Mouse (Mus musculus): ENCODE results near the gene Adck2. TPM values are rescaled to one million over a fixed set of nuclear protein-coding genes. Genes with fewer than 3 reads are reported as not detected.

Adck2 gene
- polyA plus RNA-seq, 1 experiment from 2014 or later: 26.6 TPM

- H3K4me3 ChIP-seq: peak overlapping the region; percentile 34
- H3K27ac ChIP-seq (replicated peaks): peak overlapping the region; percentile 87
- DNase-seq (ENCODE audit: low spot score): peak; percentile 62
- H3K36me3 ChIP-seq: peaks cover 17% of the 10 kb centered on the region
- no peaks in the 10 kb centered on the region for H3K9me3 ChIP-seq (replicated peaks)
- WGBS: 19% methylated on average over 15 of the region's 15 CpGs
- H3K4me1 ChIP-seq: peaks cover 95% of the 10 kb centered on the region
- H3K27me3 ChIP-seq (ENCODE audit: low read depth, poor library complexity, severe bottlenecking): no peaks in the 10 kb centered on the region
These were observed 30.8 kb upstream of the Adck2 start for GRCm38 (mm10) chr6:39542631-39543597.

GRCm38 (mm10) chr6:39543769-39544420 lies 29.8 kb upstream of the Adck2 start:
- H3K36me3 ChIP-seq: peaks cover 27% of the 10 kb centered on the region
- peak; percentile 41 for DNase-seq (ENCODE audit: low spot score)
- 22% methylated on average over 15 of the region's 15 CpGs for WGBS
- H3K4me1 ChIP-seq: peaks cover 94% of the 10 kb centered on the region
- H3K27ac ChIP-seq (replicated peaks): peak overlapping the region; percentile 87
- peak overlapping the region; percentile 34 for H3K4me3 ChIP-seq
- no peaks in the 10 kb centered on the region for H3K9me3 ChIP-seq (replicated peaks)
- H3K27me3 ChIP-seq (ENCODE audit: low read depth, poor library complexity, severe bottlenecking): no peaks in the 10 kb centered on the region

- peaks cover 78% of the 10 kb centered on the region for H3K4me1 ChIP-seq
These were observed 28.2 kb upstream of the Adck2 start for GRCm38 (mm10) chr6:39545474-39545873.

GRCm38 (mm10) chr6:39548030-39548429 lies 25.6 kb upstream of the Adck2 start:
- H3K36me3 ChIP-seq: peaks cover 55% of the 10 kb centered on the region
- no peak for DNase-seq (ENCODE audit: low spot score)
- 82% methylated on average over 5 of the region's 5 CpGs for whole genome bisulfite sequencing
- peaks cover 68% of the 10 kb centered on the region for H3K4me1 ChIP-seq
- H3K4me3 ChIP-seq: no peak overlapping the region
- peak overlapping the region; percentile 24; the same call in 1 of the 2 replicates for H3K27ac ChIP-seq (replicated peaks)
- peaks cover 5% of the 10 kb centered on the region; the same call in 1 of the 2 replicates for H3K9me3 ChIP-seq (replicated peaks)
- H3K27me3 ChIP-seq (ENCODE audit: low read depth, poor library complexity, severe bottlenecking): no peaks in the 10 kb centered on the region

More at GRCm38 (mm10) chr6:39545474-39545873, 28.2 kb upstream of the Adck2 start:
- no peak for DNase-seq (ENCODE audit: low spot score)
- 0 out of 2 replicates have a peak overlapping the region, but pooled peaks have one; percentile 87 for H3K27ac ChIP-seq (replicated peaks)
- H3K9me3 ChIP-seq (replicated peaks): no peaks in the 10 kb centered on the region
- H3K36me3 ChIP-seq: peaks cover 32% of the 10 kb centered on the region
- no peak overlapping the region for H3K4me3 ChIP-seq
- 91% methylated on average over 7 of the region's 7 CpGs for WGBS
- H3K27me3 ChIP-seq (ENCODE audit: low read depth, poor library complexity, severe bottlenecking): no peaks in the 10 kb centered on the region

GRCm38 (mm10) chr6:39551981-39552636 lies 21.6 kb upstream of the Adck2 start:
- Histone ChIP-seq H3K27ac (replicated peaks) (peak overlapping the region; percentile 4; the same call in 1 of the 2 replicates), H3K4me3 (no peak overlapping the region), H3K27me3 (ENCODE audit: low read depth, poor library complexity, severe bottlenecking) (no peaks in the 10 kb centered on the region), H3K4me1 (peaks cover 57% of the 10 kb centered on the region), H3K36me3 (peaks cover 62% of the 10 kb centered on the region), H3K9me3 (replicated peaks) (peaks cover 5% of the 10 kb centered on the region; the same call in 1 of the 2 replicates)
- WGBS: 70% methylated on average over 8 of the region's 8 CpGs
- no peak for DNase-seq (ENCODE audit: low spot score)

GRCm38 (mm10) chr6:39554888-39555647 lies 18.6 kb upstream of the Adck2 start:
- WGBS: 76% methylated on average over 12 of the region's 12 CpGs
- peak overlapping the region; percentile 92 for H3K4me3 ChIP-seq
- DNase-seq (ENCODE audit: low spot score): no peak
- H3K27ac ChIP-seq (replicated peaks): peak overlapping the region; percentile 60
- H3K4me1 ChIP-seq: peaks cover 64% of the 10 kb centered on the region
- H3K9me3 ChIP-seq (replicated peaks): peaks cover 5% of the 10 kb centered on the region; the same call in 1 of the 2 replicates
- peaks cover 40% of the 10 kb centered on the region for H3K36me3 ChIP-seq
- no peaks in the 10 kb centered on the region for H3K27me3 ChIP-seq (ENCODE audit: low read depth, poor library complexity, severe bottlenecking)

- Histone ChIP-seq H3K27ac (replicated peaks) (peak overlapping the region; percentile 60), H3K27me3 (ENCODE audit: low read depth, poor library complexity, severe bottlenecking) (no peaks in the 10 kb centered on the region), H3K9me3 (replicated peaks) (peaks cover 5% of the 10 kb centered on the region; the same call in 1 of the 2 replicates), H3K4me3 (peak overlapping the region; percentile 92), H3K4me1 (peaks cover 64% of the 10 kb centered on the region), H3K36me3 (peaks cover 38% of the 10 kb centered on the region)
- 90% methylated on average over 2 of the region's 2 CpGs for WGBS
- DNase-seq (ENCODE audit: low spot score): no peak
These were observed 18.1 kb upstream of the Adck2 start for GRCm38 (mm10) chr6:39555648-39555945.

- H3K4me3 ChIP-seq: peak overlapping the region; percentile 92
- peak; percentile 71 for DNase-seq (ENCODE audit: low spot score)
- no peaks in the 10 kb centered on the region for H3K27me3 ChIP-seq (ENCODE audit: low read depth, poor library complexity, severe bottlenecking)
- no peaks in the 10 kb centered on the region; the same call in 1 of the 2 replicates for H3K9me3 ChIP-seq (replicated peaks)
- WGBS: under 1% methylated on average over 54 of the region's 54 CpGs
- H3K27ac ChIP-seq (replicated peaks): peak overlapping the region; percentile 100
- H3K36me3 ChIP-seq: peaks cover 24% of the 10 kb centered on the region
- peaks cover 59% of the 10 kb centered on the region for H3K4me1 ChIP-seq
These were observed 16.6 kb upstream of the Adck2 start for GRCm38 (mm10) chr6:39556900-39557659.

- peak within 1 kb of the TSS; percentile 100 for H3K27ac ChIP-seq (replicated peaks)
- DNase-seq (ENCODE audit: low spot score): peak; percentile 96
- peaks cover 54% of the 10 kb centered on the region for H3K4me1 ChIP-seq
- H3K36me3 ChIP-seq: peaks cover 18% of the 10 kb centered on the region
- no peaks in the 10 kb centered on the region for H3K9me3 ChIP-seq (replicated peaks)
- peak within 1 kb of the TSS; percentile 92 for H3K4me3 ChIP-seq
- H3K27me3 ChIP-seq (ENCODE audit: low read depth, poor library complexity, severe bottlenecking): no peaks in the 10 kb centered on the region
- WGBS: under 1% methylated on average over 50 of the region's 50 CpGs
These were observed 15.9 kb upstream of the Adck2 start, which contains the start of gene Dennd2a for GRCm38 (mm10) chr6:39557723-39558261. Gene Dennd2a (minus strand): TSS chr6:39557867.

- WGBS: 57% methylated on average over 6 of the region's 6 CpGs
- DNase-seq (ENCODE audit: low spot score): no peak
- H3K9me3 ChIP-seq (replicated peaks): no peaks in the 10 kb centered on the region
- H3K4me3 ChIP-seq: no peak overlapping the region
- peak overlapping the region; percentile 69 for H3K27ac ChIP-seq (replicated peaks)
- peaks cover 4% of the 10 kb centered on the region for H3K36me3 ChIP-seq
- no peaks in the 10 kb centered on the region for H3K27me3 ChIP-seq (ENCODE audit: low read depth, poor library complexity, severe bottlenecking)
- peaks cover 47% of the 10 kb centered on the region for H3K4me1 ChIP-seq
These were observed 14.3 kb upstream of the Adck2 start for GRCm38 (mm10) chr6:39559276-39559939.
